Mouse (Mus musculus) hindbrain, embryonic 12.5 days (tissue): ENCODE measurements around the gene Pcgf3. TPM values are rescaled to one million over a fixed set of nuclear protein-coding genes. Genes with fewer than 3 reads are reported as not detected.
A peak's percentile ranks its signal among the peaks of the same experiment; 100 is the strongest.

Experiments
- ATAC-seq: fragments of 200-750 bp; cut with Nextera tagmentation; 2 replicates; pipeline ENCODE4 v1.8.0; 2017; ENCODE audit warnings: moderate TSS enrichment; ENCODE audit not compliant: low FRiP score
- H3K27ac ChIP-seq: fragments of 300-500 bp; sonication (generic); 2 replicates; pipeline ENCODE4 v1.5.1; 2016; ENCODE audit warnings: mild to moderate bottlenecking
- H3K27me3 ChIP-seq: fragments of 300-500 bp; sonication (generic); 2 replicates; pipeline ENCODE4 v1.6.1; 2016; ENCODE audit warnings: mild to moderate bottlenecking
- H3K36me3 ChIP-seq: fragments of 300-500 bp; sonication (generic); 2 replicates; pipeline ENCODE4 v1.6.1; 2016; ENCODE audit warnings: mild to moderate bottlenecking
- H3K4me1 ChIP-seq: fragments of 300-500 bp; sonication (generic); 2 replicates; pipeline ENCODE4 v1.6.1; 2016
- H3K4me2 ChIP-seq: fragments of 300-500 bp; sonication (generic); replicated peaks from 2 replicates; pipeline ENCODE4 v1.6.1; 2016; ENCODE audit warnings: mild to moderate bottlenecking
- H3K4me3 ChIP-seq: fragments of 300-500 bp; sonication (generic); 2 replicates; pipeline ENCODE4 v1.5.1; 2016; ENCODE audit warnings: mild to moderate bottlenecking
- H3K9ac ChIP-seq: fragments of 300-500 bp; sonication (generic); 2 replicates; pipeline ENCODE4 v1.6.1; 2016; ENCODE audit warnings: mild to moderate bottlenecking, moderate library complexity
- H3K9me3 ChIP-seq: fragments of 300-500 bp; sonication (generic); replicated peaks from 2 replicates; pipeline ENCODE4 v1.6.1; 2016; ENCODE audit warnings: mild to moderate bottlenecking
- WGBS: fragments of 180-500 bp; shearing (Covaris S2); methylation state at CpG from one replicate; pipeline ENCODE4 v1.1.7; 2016; 5-methylcytosine and 5-hydroxymethylcytosine counted together
- polyA plus RNA-seq: library from polyadenylated mRNA; unstranded; fragments of >200 nt; fragmentation: Nextera tagmentation; extraction: Ambion mirVana; gene quantifications from 2 replicates; pipeline ENCODE4 v1.2.1, GENCODE M21; 2016

Gene Pcgf3
- polyA plus RNA-seq, 1 experiment from 2014 or later = 39.5 TPM

DNA sequence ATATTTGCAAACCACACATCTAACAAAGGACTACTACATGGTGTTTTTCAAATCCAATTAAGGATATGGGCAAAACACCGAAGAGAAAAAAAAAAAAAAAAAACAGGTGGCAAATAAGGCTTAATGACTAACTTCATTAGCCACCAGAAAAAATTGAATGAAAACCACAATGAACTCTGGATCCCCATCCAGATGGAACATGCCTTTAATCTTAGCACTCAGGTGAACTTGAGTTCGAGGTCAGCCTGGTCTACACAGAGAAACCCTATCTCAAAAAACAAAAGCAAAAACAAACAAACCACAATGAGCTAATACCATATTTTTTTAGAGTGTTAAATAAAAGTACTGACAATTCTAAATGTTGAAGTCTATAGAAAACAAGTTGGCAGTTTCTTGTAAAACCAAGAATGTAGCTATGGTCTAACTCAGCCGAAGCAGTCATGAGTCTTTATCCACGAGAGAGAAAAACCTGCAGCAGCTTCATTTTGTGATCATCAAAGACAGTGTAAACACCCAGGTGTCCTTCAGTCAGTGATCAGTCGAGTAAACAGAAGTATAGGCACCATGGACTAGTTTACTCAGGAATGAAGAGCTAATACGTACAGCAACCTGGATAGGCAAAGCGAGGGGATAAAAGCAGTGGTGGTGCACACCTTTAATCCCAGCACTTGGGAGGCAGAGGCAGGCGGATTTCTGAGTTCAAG, 10.0 kb upstream of the Pcgf3 start:
- no peak for ATAC-seq
- Histone ChIP-seq H3K9me3 (no peaks in the 10 kb centered on the region), H3K9ac (no peak overlapping the region), H3K4me3 (no peak overlapping the region), H3K4me1 (peaks cover 6% of the 10 kb centered on the region), H3K4me2 (no peak overlapping the region), H3K36me3 (no peaks in the 10 kb centered on the region), H3K27me3 (peaks cover 24% of the 10 kb centered on the region), H3K27ac (no peak overlapping the region)
- WGBS = 79% methylated on average over 8 of the region's 8 CpGs

DNA sequence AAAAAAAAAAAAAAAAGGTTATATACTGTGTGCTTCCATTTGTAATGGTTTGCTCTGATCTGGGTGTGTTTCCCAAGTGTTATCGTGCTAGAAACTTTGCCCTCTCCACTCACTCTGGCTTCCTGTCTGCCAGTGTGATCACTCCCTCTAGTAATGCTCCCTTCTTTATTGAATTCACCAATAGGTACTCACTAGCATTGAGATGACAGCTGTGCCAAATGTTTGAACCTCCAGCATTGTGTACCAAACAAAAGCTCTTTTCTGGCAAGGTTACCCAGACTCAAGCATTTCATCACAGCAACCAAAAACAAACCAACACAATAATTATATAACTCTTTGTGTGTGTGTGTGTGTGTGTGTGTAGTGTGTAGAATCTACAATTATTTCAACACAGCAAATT, 9.4 kb upstream of the Pcgf3 start:
- Histone ChIP-seq H3K4me3 (no peak overlapping the region), H3K9ac (no peak overlapping the region), H3K36me3 (no peaks in the 10 kb centered on the region), H3K27ac (no peak overlapping the region), H3K4me2 (no peak overlapping the region), H3K4me1 (peaks cover 6% of the 10 kb centered on the region), H3K27me3 (peaks cover 24% of the 10 kb centered on the region), H3K9me3 (no peaks in the 10 kb centered on the region)
- no peak for ATAC-seq
- 80% methylated on average over 1 of the region's 1 CpGs for WGBS

DNA sequence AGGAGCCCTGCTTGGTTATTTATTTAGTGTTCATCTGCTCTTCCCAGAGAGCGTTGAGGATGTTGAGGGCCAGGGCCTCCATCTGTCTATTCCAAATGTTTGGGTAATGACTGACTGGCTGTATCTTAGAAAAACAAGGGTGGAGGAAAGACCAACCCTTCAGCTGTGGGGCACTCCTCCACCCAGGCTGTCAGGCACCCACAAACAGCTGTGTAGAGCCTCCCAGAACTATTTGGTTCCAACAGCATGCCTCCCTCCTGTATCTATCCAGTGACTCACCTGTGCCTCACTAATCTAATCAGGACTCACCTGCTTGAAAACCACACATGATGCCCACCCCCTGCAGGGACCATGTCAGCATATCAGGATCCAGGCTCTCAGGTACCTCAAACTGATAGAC, 8.6 kb upstream of the Pcgf3 start:
- Histone ChIP-seq H3K36me3 (no peaks in the 10 kb centered on the region), H3K4me3 (no peak overlapping the region), H3K9ac (no peak overlapping the region), H3K27me3 (peaks cover 22% of the 10 kb centered on the region), H3K4me2 (no peak overlapping the region), H3K4me1 (peaks cover 6% of the 10 kb centered on the region), H3K9me3 (no peaks in the 10 kb centered on the region), H3K27ac (no peak overlapping the region)
- 89% methylated on average over 1 of the region's 1 CpGs for WGBS
- no peak for ATAC-seq

DNA sequence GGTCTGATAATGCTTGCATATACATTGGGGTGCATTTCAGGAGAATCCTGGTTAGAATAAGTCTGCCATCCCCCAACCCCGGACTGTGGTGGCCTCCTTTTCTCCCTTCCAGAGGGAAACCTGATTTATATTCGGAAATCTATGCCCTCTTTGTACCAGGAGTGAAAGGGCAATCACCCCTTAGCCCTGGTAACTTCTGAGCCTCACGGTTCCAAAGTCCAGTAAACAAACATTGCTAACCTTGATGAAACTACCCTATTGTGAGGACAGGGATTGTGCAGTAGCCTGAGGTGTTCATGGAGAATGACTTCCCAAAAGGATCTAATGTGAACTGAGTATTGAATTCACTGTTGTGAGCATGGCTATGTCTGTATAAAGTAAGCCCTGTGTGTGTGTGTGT, 6.9 kb upstream of the Pcgf3 start:
- no peak overlapping the region for H3K4me2 ChIP-seq
- peaks cover under 1% of the 10 kb centered on the region; the same call in 1 of the 2 replicates for H3K4me1 ChIP-seq
- whole genome bisulfite sequencing = 49% methylated on average over 3 of the region's 3 CpGs
- H3K9me3 ChIP-seq = no peaks in the 10 kb centered on the region
- no peak overlapping the region for H3K9ac ChIP-seq
- H3K27ac ChIP-seq = no peak overlapping the region
- no peak for ATAC-seq
- H3K4me3 ChIP-seq = no peak overlapping the region
- H3K27me3 ChIP-seq = peaks cover 14% of the 10 kb centered on the region
- H3K36me3 ChIP-seq = no peaks in the 10 kb centered on the region

DNA sequence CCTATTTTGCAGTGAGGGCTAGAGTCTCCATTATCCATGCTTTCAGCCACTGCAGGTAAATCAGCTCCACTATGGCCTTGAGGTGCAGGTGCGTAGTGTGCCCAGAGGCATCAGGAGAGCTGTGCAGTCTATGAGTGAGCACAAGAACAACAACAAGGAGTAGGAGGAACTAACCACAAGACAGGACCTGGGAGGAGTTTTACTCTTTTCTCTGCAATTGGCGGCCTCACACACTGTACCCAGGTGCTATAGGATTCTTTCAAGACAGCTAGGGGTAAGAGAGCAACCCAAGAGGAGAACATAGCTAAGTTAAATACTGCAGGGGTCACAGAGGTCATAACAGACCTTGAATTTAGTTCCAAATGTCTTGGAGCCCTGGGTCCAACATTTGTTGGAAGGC, 2.3 kb upstream of the Pcgf3 start:
- Histone ChIP-seq H3K27ac (no peak overlapping the region), H3K27me3 (peaks cover 16% of the 10 kb centered on the region), H3K4me2 (no peak overlapping the region), H3K9ac (no peak overlapping the region), H3K9me3 (no peaks in the 10 kb centered on the region), H3K4me3 (no peak overlapping the region), H3K36me3 (no peaks in the 10 kb centered on the region), H3K4me1 (peaks cover 21% of the 10 kb centered on the region)
- WGBS = 74% methylated on average over 2 of the region's 2 CpGs
- ATAC-seq = no peak

- Histone ChIP-seq H3K27me3 (peaks cover 16% of the 10 kb centered on the region), H3K9ac (peak overlapping the region; percentile 99), H3K4me1 (peaks cover 29% of the 10 kb centered on the region), H3K27ac (no peak overlapping the region), H3K4me2 (peak overlapping the region; percentile 98), H3K4me3 (peak overlapping the region; percentile 93), H3K36me3 (no peaks in the 10 kb centered on the region), H3K9me3 (no peaks in the 10 kb centered on the region)
- 44% methylated on average over 6 of the region's 6 CpGs for WGBS
- ATAC-seq = no peak
Observed at GRCm38 (mm10) chr5:108460461-108460860, 571 bp upstream of the Pcgf3 start.

DNA sequence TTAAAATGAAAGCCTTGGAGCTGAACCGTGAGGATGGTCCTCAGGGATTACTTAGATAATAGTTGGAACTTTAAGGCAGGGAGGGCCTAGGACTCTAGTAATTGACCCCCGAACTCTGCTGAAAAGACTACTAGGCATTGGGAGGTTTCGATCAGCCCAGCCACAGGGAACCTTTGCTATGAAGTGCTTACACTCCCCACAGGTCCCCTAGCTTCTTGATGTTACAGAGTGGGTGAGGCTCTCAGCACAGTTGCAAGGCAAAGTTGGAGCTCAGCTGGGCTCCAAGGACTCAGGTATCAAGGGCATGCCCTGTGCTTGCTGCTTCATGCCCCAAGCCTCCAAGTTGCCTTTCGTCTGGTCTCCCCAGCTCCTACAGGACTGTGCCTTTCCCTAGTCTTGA, 1.4 kb downstream of the Pcgf3 start:
- Histone ChIP-seq H3K27ac (no peak overlapping the region), H3K4me3 (peak overlapping the region; percentile 93), H3K4me2 (peak overlapping the region; percentile 98), H3K36me3 (no peaks in the 10 kb centered on the region), H3K27me3 (peaks cover 16% of the 10 kb centered on the region), H3K9ac (peak overlapping the region; percentile 99), H3K9me3 (no peaks in the 10 kb centered on the region), H3K4me1 (peaks cover 38% of the 10 kb centered on the region)
- 40% methylated on average over 4 of the region's 4 CpGs for WGBS
- no peak for ATAC-seq

- Histone ChIP-seq H3K9ac (no peak overlapping the region), H3K4me1 (peaks cover 46% of the 10 kb centered on the region), H3K4me2 (no peak overlapping the region), H3K4me3 (no peak overlapping the region), H3K27me3 (no peaks in the 10 kb centered on the region), H3K9me3 (no peaks in the 10 kb centered on the region), H3K27ac (no peak overlapping the region), H3K36me3 (no peaks in the 10 kb centered on the region)
- no peak for ATAC-seq
- WGBS = 91% methylated on average over 6 of the region's 6 CpGs
Observed at GRCm38 (mm10) chr5:108465131-108465891, 4.3 kb downstream of the Pcgf3 start.

DNA sequence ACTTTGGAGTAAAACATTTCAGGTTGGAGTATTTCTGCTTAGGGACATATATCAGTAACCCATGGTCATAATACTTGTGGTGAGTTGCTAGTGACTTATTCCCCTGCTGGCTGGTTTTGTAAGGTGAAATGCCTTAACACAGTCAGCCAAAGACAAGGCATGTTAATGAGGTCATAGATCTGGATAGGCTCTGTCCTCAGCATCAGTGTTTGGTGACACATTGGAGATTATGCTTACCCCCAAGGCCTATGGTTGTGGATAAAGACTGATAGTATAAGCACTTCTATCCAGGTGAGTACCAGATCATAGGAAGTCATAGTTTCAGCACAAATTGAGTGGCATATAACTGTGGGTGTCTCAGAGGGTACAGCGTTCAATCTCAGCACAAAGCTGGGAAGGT, 5.6 kb downstream of the Pcgf3 start:
- peaks cover 43% of the 10 kb centered on the region for H3K4me1 ChIP-seq
- ATAC-seq = no peak
- 93% methylated on average over 1 of the region's 1 CpGs for WGBS

GRCm38 (mm10) chr5:108469617-108470016, 8.6 kb downstream of the Pcgf3 start:
- H3K4me2 ChIP-seq = no peak overlapping the region
- peaks cover 30% of the 10 kb centered on the region for H3K36me3 ChIP-seq
- 79% methylated on average over 7 of the region's 7 CpGs for WGBS
- ATAC-seq = no peak
- no peaks in the 10 kb centered on the region for H3K27me3 ChIP-seq
- H3K4me1 ChIP-seq = peaks cover 17% of the 10 kb centered on the region; the same call in 1 of the 2 replicates
- H3K9me3 ChIP-seq = no peaks in the 10 kb centered on the region
- no peak overlapping the region for H3K9ac ChIP-seq
- H3K27ac ChIP-seq = no peak overlapping the region
- no peak overlapping the region for H3K4me3 ChIP-seq

More for the DNA sequence above, 5.6 kb downstream of the Pcgf3 start:
- H3K9me3 ChIP-seq = no peaks in the 10 kb centered on the region
- H3K27me3 ChIP-seq = no peaks in the 10 kb centered on the region
- H3K4me3 ChIP-seq = no peak overlapping the region
- 0 out of 2 replicates have a peak, but pooled peaks cover under 1% of the 10 kb centered on the region for H3K36me3 ChIP-seq
- no peak overlapping the region for H3K4me2 ChIP-seq
- no peak overlapping the region for H3K9ac ChIP-seq
- H3K27ac ChIP-seq = no peak overlapping the region

- H3K36me3 ChIP-seq = peaks cover 68% of the 10 kb centered on the region
- ATAC-seq = no peak
- no peak overlapping the region for H3K4me2 ChIP-seq
- no peak overlapping the region for H3K9ac ChIP-seq
- no peaks in the 10 kb centered on the region for H3K27me3 ChIP-seq
- 0 out of 2 replicates have a peak, but pooled peaks cover 5% of the 10 kb centered on the region for H3K4me1 ChIP-seq
- no peak overlapping the region for H3K27ac ChIP-seq
- H3K4me3 ChIP-seq = no peak overlapping the region
- no peaks in the 10 kb centered on the region for H3K9me3 ChIP-seq
- 90% methylated on average over 4 of the region's 4 CpGs for WGBS
Observed at GRCm38 (mm10) chr5:108473737-108474136, 12.7 kb downstream of the Pcgf3 start.

- H3K36me3 ChIP-seq = peaks cover 74% of the 10 kb centered on the region
Observed at GRCm38 (mm10) chr5:108475977-108476376, 14.9 kb downstream of the Pcgf3 start.

More at GRCm38 (mm10) chr5:108475977-108476376, 14.9 kb downstream of the Pcgf3 start:
- H3K9ac ChIP-seq = no peak overlapping the region
- 93% methylated on average over 3 of the region's 3 CpGs for WGBS
- no peaks in the 10 kb centered on the region for H3K27me3 ChIP-seq
- H3K4me1 ChIP-seq = no peaks in the 10 kb centered on the region
- H3K9me3 ChIP-seq = no peaks in the 10 kb centered on the region
- no peak overlapping the region for H3K4me3 ChIP-seq
- H3K4me2 ChIP-seq = no peak overlapping the region
- H3K27ac ChIP-seq = no peak overlapping the region
- ATAC-seq = no peak
